Mouse (Mus musculus) ES-Bruce4 (cell line): ENCODE results near the gene Helz2. TPM values are rescaled to one million over a fixed set of nuclear protein-coding genes. Genes with fewer than 3 reads are reported as not detected.

Experiments
- H3K27ac ChIP-seq: 2 replicates; pipeline ENCODE4 v1.5.1; 2012; ENCODE audit warnings: low read length, inconsistent platforms; ENCODE audit not compliant: insufficient read depth
- H3K27me3 ChIP-seq: 2 replicates; pipeline ENCODE4 v1.6.1; 2012; ENCODE audit warnings: mild to moderate bottlenecking, low read length, inconsistent platforms; ENCODE audit not compliant: control insufficient read depth, poor library complexity, insufficient read depth, severe bottlenecking
- H3K36me3 ChIP-seq: 2 replicates; pipeline ENCODE4 v1.6.1; 2012; ENCODE audit warnings: inconsistent platforms, mild to moderate bottlenecking, low read length, moderate library complexity; ENCODE audit not compliant: control insufficient read depth, poor library complexity, insufficient read depth, severe bottlenecking
- H3K4me1 ChIP-seq: one replicate; pipeline ENCODE4 v1.8.1; 2011; ENCODE audit warnings: low read length; ENCODE audit not compliant: control insufficient read depth, insufficient read depth
- H3K4me3 ChIP-seq: 2 replicates; pipeline ENCODE4 v1.5.1; 2011; ENCODE audit warnings: low read depth, mild to moderate bottlenecking, low read length
- H3K9ac ChIP-seq: 2 replicates; pipeline ENCODE4 v1.6.1; 2012; ENCODE audit warnings: low read depth, mild to moderate bottlenecking, inconsistent platforms; ENCODE audit not compliant: poor library complexity, severe bottlenecking
- H3K9me3 ChIP-seq: replicated peaks from 2 replicates; pipeline ENCODE4 v1.6.1; 2012; ENCODE audit warnings: mild to moderate bottlenecking, low read length, inconsistent platforms; ENCODE audit not compliant: control insufficient read depth, poor library complexity, insufficient read depth, severe bottlenecking
- CTCF ChIP-seq: IDR thresholded peaks from one replicate; pipeline ENCODE4 v1.8.1; 2011; ENCODE audit warnings: low read depth, low read length
- EP300 ChIP-seq: IDR thresholded peaks from 2 replicates; pipeline ENCODE4 v1.6.1; 2011; ENCODE audit warnings: low read depth, low read length; ENCODE audit not compliant: insufficient read depth
- POLR2A ChIP-seq: IDR thresholded peaks from one replicate; pipeline ENCODE4 v1.8.1; 2011; ENCODE audit warnings: low read length; ENCODE audit not compliant: insufficient read depth
- polyA plus RNA-seq: library from polyadenylated mRNA; stranded (reverse); fragments of >200 nt; gene quantifications from 2 replicates; pipeline ENCODE4 v1.2.4, GENCODE M21; 2011; ENCODE audit warnings: low read depth; ENCODE audit not compliant: missing spikeins, insufficient read depth, insufficient read length

The Helz2 gene
- polyA plus RNA-seq, 1 experiment = 1.4 TPM

DNA sequence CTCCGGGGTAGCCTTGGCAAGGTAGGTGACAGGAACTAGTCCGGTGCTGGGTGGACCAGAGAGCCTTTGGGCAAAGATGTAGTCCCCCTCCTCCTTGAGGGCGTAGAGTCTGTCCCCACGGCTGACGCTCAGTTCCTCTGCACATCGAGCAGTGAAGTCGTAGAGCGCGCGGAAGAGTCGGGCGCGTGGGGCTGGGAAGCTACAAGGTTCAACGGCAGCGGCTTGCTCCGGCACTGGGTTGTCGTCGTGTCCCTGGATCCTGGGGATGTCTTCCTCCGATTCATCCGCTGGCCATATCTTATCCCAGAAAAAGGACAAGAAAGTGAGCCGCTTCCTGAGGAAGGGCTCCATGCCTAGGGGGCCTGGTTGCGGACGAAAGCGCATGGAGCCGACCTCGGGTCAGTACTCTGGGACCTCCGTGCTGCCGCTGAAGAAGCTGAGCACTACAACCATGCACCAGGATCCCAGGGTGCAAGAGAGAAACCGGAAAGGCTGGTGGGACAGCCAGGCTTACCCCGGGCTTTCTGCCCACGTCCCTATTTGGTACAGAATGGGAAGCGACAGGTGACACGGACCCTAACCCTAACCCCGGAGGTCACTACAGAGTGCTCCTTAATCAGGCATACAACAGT is 29.3 kb downstream of the Helz2 start:
- H3K27me3 ChIP-seq = no peaks in the 10 kb centered on the region
- TF ChIP-seq POLR2A (no peak), CTCF (no peak), EP300 (no peak)
- no peaks in the 10 kb centered on the region for H3K9me3 ChIP-seq
- H3K27ac ChIP-seq = no peak overlapping the region
- peaks cover 1% of the 10 kb centered on the region for H3K4me1 ChIP-seq
- no peaks in the 10 kb centered on the region for H3K36me3 ChIP-seq
- H3K9ac ChIP-seq = peak overlapping the region; percentile 35
- peak overlapping the region; percentile 67 for H3K4me3 ChIP-seq

DNA sequence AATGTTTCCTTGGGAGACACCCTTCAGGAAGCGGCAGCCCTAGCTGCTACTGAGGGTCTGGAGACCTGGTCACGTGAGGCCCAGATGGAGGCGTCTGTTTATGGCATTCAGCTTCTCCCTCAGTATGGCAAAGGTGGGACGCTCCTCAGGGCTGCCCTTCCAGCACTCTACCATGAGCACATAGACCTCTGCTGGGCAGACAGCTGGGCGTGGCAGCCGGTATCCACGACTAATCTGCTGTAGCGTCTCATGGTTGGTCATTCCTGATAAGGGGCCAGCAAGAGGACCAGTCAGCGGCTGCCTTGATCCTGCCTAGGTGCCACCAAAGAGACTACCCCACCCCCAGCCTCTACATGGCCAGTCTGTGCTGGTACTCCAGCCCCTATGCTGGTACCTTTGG is 35.7 kb downstream of the Helz2 start:
- TF ChIP-seq EP300 (no peak), POLR2A (no peak), CTCF (no peak)

DNA sequence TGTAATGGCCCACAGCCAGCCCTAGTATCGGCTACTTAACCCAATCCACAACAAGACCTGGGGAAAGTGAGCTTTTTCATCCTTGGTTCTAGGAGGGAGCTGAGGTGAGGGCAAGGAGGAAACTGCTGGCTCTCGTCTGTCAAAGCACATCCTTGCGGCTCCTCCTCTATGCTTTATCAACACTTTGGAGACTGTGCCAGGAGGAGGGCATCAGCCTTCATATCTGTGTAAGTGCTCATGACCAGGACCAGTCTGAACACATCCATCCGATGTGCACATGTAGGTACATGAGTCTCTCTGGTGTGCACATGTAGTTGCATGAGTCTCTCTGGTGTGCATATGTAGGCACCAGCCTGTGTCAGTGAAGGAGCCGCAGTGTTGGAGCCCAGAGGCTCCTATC is 36.1 kb downstream of the Helz2 start:
- H3K9me3 ChIP-seq = no peaks in the 10 kb centered on the region
- no peaks in the 10 kb centered on the region for H3K36me3 ChIP-seq
- H3K9ac ChIP-seq = no peak overlapping the region
- TF ChIP-seq POLR2A (no peak), EP300 (no peak), CTCF (no peak)
- no peaks in the 10 kb centered on the region for H3K27me3 ChIP-seq
- H3K27ac ChIP-seq = no peak overlapping the region
- no peak overlapping the region for H3K4me3 ChIP-seq
- H3K4me1 ChIP-seq = no peaks in the 10 kb centered on the region

More for the DNA sequence above, 35.7 kb downstream of the Helz2 start:
- Histone ChIP-seq H3K27me3 (no peaks in the 10 kb centered on the region), H3K4me3 (no peak overlapping the region), H3K4me1 (no peaks in the 10 kb centered on the region), H3K27ac (no peak overlapping the region), H3K9ac (no peak overlapping the region), H3K9me3 (no peaks in the 10 kb centered on the region), H3K36me3 (no peaks in the 10 kb centered on the region)

DNA sequence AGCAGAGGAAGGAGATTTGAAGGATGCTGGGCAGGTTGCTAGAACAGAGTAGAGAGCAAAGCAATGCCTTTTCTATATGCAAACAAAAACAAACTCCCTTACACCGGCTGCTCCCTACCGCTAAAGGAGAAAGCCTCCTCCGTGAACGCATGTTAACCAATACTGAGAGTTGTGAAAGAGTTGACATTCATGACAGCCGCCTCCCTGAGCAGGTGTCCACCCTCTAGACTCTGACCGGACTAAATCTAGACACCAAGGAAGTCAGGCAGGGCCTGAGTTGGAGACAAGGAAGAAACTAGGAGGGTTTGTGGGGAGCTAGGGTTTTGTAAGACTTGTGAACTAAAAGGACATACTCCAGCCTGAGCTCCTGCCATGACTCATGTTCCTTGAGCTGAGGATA is 38.9 kb downstream of the Helz2 start:
- Histone ChIP-seq H3K9ac (no peak overlapping the region), H3K4me3 (no peak overlapping the region), H3K27me3 (no peaks in the 10 kb centered on the region), H3K27ac (no peak overlapping the region), H3K4me1 (no peaks in the 10 kb centered on the region), H3K9me3 (no peaks in the 10 kb centered on the region), H3K36me3 (no peaks in the 10 kb centered on the region)
- no peak for TF ChIP-seq POLR2A
- TF ChIP-seq CTCF = no peak
- no peak for TF ChIP-seq EP300

DNA sequence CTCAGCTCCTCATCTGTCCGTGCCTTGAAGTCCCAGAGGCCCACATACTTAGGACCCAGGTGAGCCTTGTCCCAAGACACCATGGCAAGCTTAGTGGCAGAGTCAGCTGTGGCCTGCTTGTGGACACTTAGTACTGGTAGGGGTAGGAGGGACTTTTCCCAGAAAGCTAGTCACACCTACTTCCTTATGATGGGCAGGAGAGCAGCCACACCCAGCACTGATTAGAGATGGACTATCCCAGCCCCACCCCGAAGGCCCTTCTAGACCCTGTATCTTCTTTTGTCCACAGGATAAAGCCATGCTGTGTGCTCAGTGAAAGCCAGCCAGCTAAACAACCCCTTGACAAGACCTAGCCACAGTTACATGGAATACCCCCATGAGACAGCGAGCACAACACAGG is 39.4 kb downstream of the Helz2 start, which contains the start of gene Ptk6:
Gene Ptk6 (minus strand): TSS at position 368 of the 400 bp plus-strand sequence.
- H3K4me3 ChIP-seq = no peak within 1 kb of the TSS
- no peak within 1 kb of the TSS for H3K27ac ChIP-seq
- no peak for TF ChIP-seq CTCF
- TF ChIP-seq EP300 = no peak
- TF ChIP-seq POLR2A = no peak

DNA sequence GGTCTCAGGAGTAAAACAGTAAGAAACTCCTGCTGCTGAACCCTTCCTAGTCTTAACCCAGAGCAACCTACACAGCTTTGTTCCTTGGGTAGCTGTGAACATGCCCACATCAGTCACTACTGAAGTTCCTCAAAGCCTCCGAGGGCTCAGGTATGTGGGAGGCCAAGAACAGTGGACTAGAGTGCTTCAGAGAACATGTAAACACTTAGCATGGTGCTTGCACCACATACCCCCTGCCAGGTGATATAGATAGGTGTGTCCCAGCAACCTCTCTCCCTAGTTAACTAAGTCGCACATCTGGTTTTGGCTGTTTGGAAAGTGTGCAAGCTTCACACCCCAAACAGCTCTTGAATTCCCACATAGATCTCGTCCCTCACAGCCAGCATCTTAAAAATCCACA is 40.2 kb downstream of the Helz2 start:
- Histone ChIP-seq H3K9me3 (no peaks in the 10 kb centered on the region), H3K4me3 (no peak overlapping the region), H3K27me3 (no peaks in the 10 kb centered on the region), H3K27ac (no peak overlapping the region), H3K4me1 (no peaks in the 10 kb centered on the region), H3K9ac (no peak overlapping the region), H3K36me3 (no peaks in the 10 kb centered on the region)
- TF ChIP-seq CTCF (no peak), POLR2A (no peak), EP300 (no peak)

More for the DNA sequence above, 39.4 kb downstream of the Helz2 start, which contains the start of gene Ptk6:
- no peaks in the 10 kb centered on the region for H3K9me3 ChIP-seq
- no peak within 1 kb of the TSS for H3K9ac ChIP-seq
- no peaks in the 10 kb centered on the region for H3K27me3 ChIP-seq
- H3K4me1 ChIP-seq = no peaks in the 10 kb centered on the region
- H3K36me3 ChIP-seq = no peaks in the 10 kb centered on the region
